10 mouse cellular contexts compared by ENCODE assay signal in genomic region chr8:94991454-94991994, GRCm38 (mm10). TPM values are rescaled to one million over a fixed set of nuclear protein-coding genes. Genes with fewer than 3 reads are reported as not detected.
A peak's percentile ranks its signal among the peaks of the same experiment; 100 is the strongest.
DNase-seq lines count a peak whose midpoint lies in the region; ATAC-seq and TF ChIP-seq lines count a peak whose summit lies in the region.
"Had no signal": no experiment of that assay in that cellular context is flagged by ENCODE, and none has a peak within 500 bp of the region (broad histone marks: within the 10 kb centered on the region; RNA-seq: fewer than 3 reads in every experiment).

No protein-coding gene starts in this region.

- H3K36me3 ChIP-seq in lung, embryonic 15.5 days = no peaks in the 10 kb centered on the region
- H3K36me3 ChIP-seq in forebrain, embryonic 13.5 days (ENCODE audit: poor library complexity, severe bottlenecking) = no peaks in the 10 kb centered on the region
- H3K36me3 ChIP-seq in intestine, embryonic 16.5 days (ENCODE audit: control insufficient read depth, insufficient read depth, low read length) = no peaks in the 10 kb centered on the region

- H3K27ac ChIP-seq in lung, embryonic 15.5 days = peak overlapping the region; percentile 82; the same call in 1 of the 2 replicates
- peak overlapping the region; percentile 98 for H3K27ac ChIP-seq in forebrain, embryonic 13.5 days
- peak overlapping the region; percentile 5; the same call in 1 of the 2 replicates for H3K27ac ChIP-seq in intestine, embryonic 16.5 days (ENCODE audit: low read length)
- peak overlapping the region; percentile 22; the same call in 1 of the 2 replicates for H3K27ac ChIP-seq in olfactory bulb, adult 2 months (ENCODE audit: insufficient read depth, low read depth, low read length)

- no peak for DNase-seq in lung, adult 2 months
- no peak for DNase-seq in left cerebral cortex, postnatal 14 days (ENCODE audit: low spot score in 2 of 2)
- DNase-seq in gastrocnemius, adult 8-10 months (ENCODE audit: low spot score in 2 of 2) = no peak
- DNase-seq: adrenal gland, postnatal 36 days; gastrocnemius, postnatal 25 days had no signal

- H3K9me3 ChIP-seq in lung, embryonic 15.5 days = no peaks in the 10 kb centered on the region
- H3K9me3 ChIP-seq in forebrain, embryonic 13.5 days (replicated peaks) = no peaks in the 10 kb centered on the region
- no peaks in the 10 kb centered on the region for H3K9me3 ChIP-seq in intestine, embryonic 16.5 days (ENCODE audit: control insufficient read depth, low read length)

- no peak for ATAC-seq in lung, embryonic 15.5 days (ENCODE audit: borderline replicate concordance, extremely low read depth, low FRiP score, low TSS enrichment)
- no peak for ATAC-seq in forebrain, embryonic 13.5 days
- ATAC-seq in intestine, embryonic 16.5 days = peak; percentile 72

- H3K4me2 ChIP-seq in lung, embryonic 15.5 days = no peak overlapping the region
- no peak overlapping the region for H3K4me2 ChIP-seq in forebrain, embryonic 13.5 days
- H3K4me2 ChIP-seq in intestine, embryonic 16.5 days (ENCODE audit: low read depth, low read length) = no peak overlapping the region

- intact Hi-C loops in left cerebral cortex, postnatal 14 days (cut with DNase I) = no loop called here

- H3K9ac ChIP-seq in lung, embryonic 15.5 days = no peak overlapping the region
- H3K9ac ChIP-seq in forebrain, embryonic 13.5 days = no peak overlapping the region
- H3K9ac ChIP-seq in intestine, embryonic 16.5 days (ENCODE audit: low read depth, low read length) = no peak overlapping the region

- TF ChIP-seq CTCF in lung, adult 2 months (IDR thresholded peaks at IDR 0.05; ENCODE audit: insufficient read depth, low read length) = no peak
- TF ChIP-seq CTCF in olfactory bulb, adult 2 months (IDR thresholded peaks at IDR 0.05; ENCODE audit: insufficient read depth, low read depth, low read length) = no peak

- peaks cover 50% of the 10 kb centered on the region for H3K4me1 ChIP-seq in lung, embryonic 15.5 days
- peaks cover 22% of the 10 kb centered on the region for H3K4me1 ChIP-seq in lung, adult 2 months (ENCODE audit: control insufficient read depth, insufficient read depth, low read length)
- peaks cover 58% of the 10 kb centered on the region for H3K4me1 ChIP-seq in forebrain, embryonic 13.5 days
- peaks cover 40% of the 10 kb centered on the region for H3K4me1 ChIP-seq in intestine, embryonic 16.5 days (ENCODE audit: control insufficient read depth, insufficient read depth, low read length)
- H3K4me1 ChIP-seq in olfactory bulb, adult 2 months (ENCODE audit: control insufficient read depth, insufficient read depth, low read length) = peaks cover 78% of the 10 kb centered on the region

- TF ChIP-seq POLR2A in lung, adult 2 months (IDR thresholded peaks at IDR 0.05; ENCODE audit: borderline replicate concordance, extremely low read depth, low read depth, low read length) = no peak
- TF ChIP-seq POLR2A in olfactory bulb, adult 2 months (IDR thresholded peaks at IDR 0.05; ENCODE audit: insufficient read depth, low read depth, low read length) = no peak

- H3K27me3 ChIP-seq in lung, embryonic 15.5 days = no peaks in the 10 kb centered on the region
- no peaks in the 10 kb centered on the region for H3K27me3 ChIP-seq in forebrain, embryonic 13.5 days
- no peaks in the 10 kb centered on the region for H3K27me3 ChIP-seq in intestine, embryonic 16.5 days (replicated peaks; ENCODE audit: control insufficient read depth, insufficient read depth, low read length)

- no peak overlapping the region for H3K4me3 ChIP-seq in lung, embryonic 15.5 days
- H3K4me3 ChIP-seq in lung, adult 2 months (replicated peaks; ENCODE audit: extremely low read depth, low read depth, low read length) = no peak overlapping the region
- no peak overlapping the region for H3K4me3 ChIP-seq in forebrain, embryonic 13.5 days
- H3K4me3 ChIP-seq in intestine, embryonic 16.5 days (ENCODE audit: low read length) = no peak overlapping the region
- H3K4me3 ChIP-seq in olfactory bulb, adult 2 months (ENCODE audit: insufficient read depth, low read depth, low read length) = no peak overlapping the region

- WGBS in lung, embryonic 15.5 days = 70% methylated on average over 9 of the region's 9 CpGs
- WGBS in lung, adult 2 months = 74% methylated on average over 9 of the region's 9 CpGs
- 83% methylated on average over 9 of the region's 9 CpGs for WGBS in forebrain, embryonic 13.5 days
- WGBS in intestine, embryonic 16.5 days = 73% methylated on average over 9 of the region's 9 CpGs
- 72% methylated on average over 9 of the region's 9 CpGs for WGBS in olfactory bulb, adult 2 months

RNA-seq across cellular contexts. Expression of gene Adgrg1, which starts 17.0 kb away (rescaled TPM):
- 35.4 and 35.6 TPM in 2 replicates for polyA plus RNA-seq in lung, embryonic 15.5 days (2015; fragmentation: Nextera tagmentation; extraction: Ambion mirVana)
- polyA plus RNA-seq in lung, adult 2 months (2012; rRNA removed) = 192 and 233 TPM in 2 replicates
- polyA plus RNA-seq in forebrain, embryonic 13.5 days (2015; fragmentation: Nextera tagmentation; extraction: Ambion mirVana) = 156 and 178 TPM in 2 replicates
- polyA plus RNA-seq in intestine, embryonic 16.5 days (2015; fragmentation: Nextera tagmentation; extraction: Ambion mirVana) = 24.4 and 26.8 TPM in 2 replicates
- not detected in 2 replicates for polyA plus RNA-seq in olfactory bulb, adult 2 months (2012; ENCODE audit: insufficient read depth, insufficient read length, low replicate concordance, missing spikeins)
- total RNA-seq in left cerebral cortex, postnatal 14 days (2021) = 100 to 1,000 TPM in 1 of 2 experiments, 10 to 100 TPM in 1; 93.3 to 110 TPM
- total RNA-seq in gastrocnemius, adult 8-10 months (2022) = 10 to 100 TPM; 11.1 to 18.9 (median 12.8) TPM

RNA-seq across cellular contexts. Expression of gene Adgrg3, which starts 26.0 kb away (rescaled TPM):
- 4.3 and 5.2 TPM in 2 replicates for polyA plus RNA-seq in lung, embryonic 15.5 days (2015; fragmentation: Nextera tagmentation; extraction: Ambion mirVana)
- 15.4 and 18.9 TPM in 2 replicates for polyA plus RNA-seq in lung, adult 2 months (2012; rRNA removed)
- polyA plus RNA-seq in forebrain, embryonic 13.5 days (2015; fragmentation: Nextera tagmentation; extraction: Ambion mirVana) = 0.79 and 1.0 TPM in 2 replicates
- 3.0 and 3.6 TPM in 2 replicates for polyA plus RNA-seq in intestine, embryonic 16.5 days (2015; fragmentation: Nextera tagmentation; extraction: Ambion mirVana)
- not detected in 2 replicates for polyA plus RNA-seq in olfactory bulb, adult 2 months (2012; ENCODE audit: insufficient read depth, insufficient read length, low replicate concordance, missing spikeins)
- total RNA-seq in left cerebral cortex, postnatal 14 days (2021) = under 1 TPM; 0.68 to 0.89 TPM
- total RNA-seq in gastrocnemius, adult 8-10 months (2022) = under 1 TPM in 3 of 4 experiments, not detected in 1; 0.13 to 0.27 (median 0.18) TPM
- total RNA-seq: MEL had no signal

Comparison
In these comparisons a context has a peak if more than half of its experiments do, and no peak if none do; other contexts are left out.
1. H3K27ac ChIP-seq: peak in every context shown above with its lines; median percentile 98 in forebrain, embryonic 13.5 days; 82 in lung, embryonic 15.5 days; 22 in olfactory bulb, adult 2 months; 5 in intestine, embryonic 16.5 days.